Mouse (Mus musculus) forebrain, embryonic 13.5 days (tissue): ENCODE data around the gene Rps18. TPM values are rescaled to one million over a fixed set of nuclear protein-coding genes. Genes with fewer than 3 reads are reported as not detected.
"Not testable (repeated sequence)": the region's sequence is repeated elsewhere in the genome, so short reads cannot be mapped to it uniquely, and the experiment has no call there.

Experiments used
- ATAC-seq: fragments of 200-750 bp; cut with Nextera tagmentation; 2 replicates; pipeline ENCODE4 v1.8.0; 2017
- H3K27ac ChIP-seq: fragments of 300-500 bp; sonication (generic); 2 replicates; pipeline ENCODE4 v1.5.1; 2015; ENCODE audit warnings: inconsistent platforms, mild to moderate bottlenecking, moderate library complexity
- H3K27me3 ChIP-seq: fragments of 300-500 bp; sonication (generic); 2 replicates; pipeline ENCODE4 v1.6.1; 2015; ENCODE audit warnings: mild to moderate bottlenecking, inconsistent platforms
- H3K36me3 ChIP-seq: fragments of 300-500 bp; sonication (generic); 2 replicates; pipeline ENCODE4 v1.6.1; 2015; ENCODE audit warnings: mild to moderate bottlenecking, inconsistent platforms; ENCODE audit not compliant: poor library complexity, severe bottlenecking
- H3K4me1 ChIP-seq: fragments of 300-500 bp; sonication (generic); 2 replicates; pipeline ENCODE4 v1.6.1; 2015; ENCODE audit warnings: inconsistent platforms
- H3K4me2 ChIP-seq: fragments of 300-500 bp; sonication (generic); 2 replicates; pipeline ENCODE4 v1.6.1; 2015; ENCODE audit warnings: inconsistent platforms, mild to moderate bottlenecking, moderate library complexity
- H3K4me3 ChIP-seq: fragments of 300-500 bp; sonication (generic); 2 replicates; pipeline ENCODE4 v1.5.1; 2015; ENCODE audit warnings: mild to moderate bottlenecking, inconsistent platforms
- H3K9ac ChIP-seq: fragments of 300-500 bp; sonication (generic); 2 replicates; pipeline ENCODE4 v1.6.1; 2015; ENCODE audit warnings: mild to moderate bottlenecking, inconsistent platforms
- H3K9me3 ChIP-seq: fragments of 300-500 bp; sonication (generic); replicated peaks from 2 replicates; pipeline ENCODE4 v1.6.1; 2016; ENCODE audit warnings: inconsistent platforms
- WGBS: fragments of 180-500 bp; shearing (Covaris S2); methylation state at CpG from one replicate; pipeline ENCODE4 v1.1.7; 2015; 5-methylcytosine and 5-hydroxymethylcytosine counted together
- polyA plus RNA-seq: library from polyadenylated mRNA; unstranded; fragments of >200 nt; fragmentation: Nextera tagmentation; extraction: Ambion mirVana; gene quantifications from 2 replicates; pipeline ENCODE4 v1.2.1, GENCODE M21; 2015

The Rps18 gene
- polyA plus RNA-seq: 1,165 and 1,184 TPM in 2 replicates

- Histone ChIP-seq H3K4me1 (peaks cover 57% of the 10 kb centered on the region), H3K9me3 (no peaks in the 10 kb centered on the region), H3K4me2 (peak within 1 kb of the TSS; percentile 95), H3K36me3 (peaks cover 64% of the 10 kb centered on the region), H3K9ac (peak within 1 kb of the TSS; percentile 98), H3K27me3 (no peaks in the 10 kb centered on the region), H3K27ac (peak within 1 kb of the TSS; percentile 92), H3K4me3 (peak within 1 kb of the TSS; percentile 98)
- peak; percentile 93 for ATAC-seq
- 0% methylated on average over 50 of the region's 50 CpGs for WGBS
Measured at GRCm38 (mm10) chr17:33955555-33956214, at the start of gene Rps18, which contains the start of gene Vps52. Rps18 (minus strand) TSS chr17:33956001. Vps52 (plus strand) TSS chr17:33955812.

GRCm38 (mm10) chr17:34003426-34003825 is 47.6 kb upstream of the Rps18 start:
- Histone ChIP-seq H3K27me3 (peaks cover 39% of the 10 kb centered on the region), H3K9me3 (no peaks in the 10 kb centered on the region), H3K4me2 (no peak overlapping the region), H3K27ac (no peak overlapping the region), H3K4me3 (no peak overlapping the region), H3K36me3 (no peaks in the 10 kb centered on the region), H3K9ac (no peak overlapping the region), H3K4me1 (peaks cover 11% of the 10 kb centered on the region)
- WGBS: 5% methylated on average over 5 of the region's 5 CpGs
- ATAC-seq: no peak

- not testable (repeated sequence) for H3K4me3 ChIP-seq, H3K36me3 ChIP-seq, H3K4me2 ChIP-seq, H3K9ac ChIP-seq, ATAC-seq, H3K27ac ChIP-seq, H3K9me3 ChIP-seq
- 49% methylated on average over 2 of the region's 2 CpGs for WGBS
- Histone ChIP-seq H3K4me1 (peaks cover 11% of the 10 kb centered on the region), H3K27me3 (peaks cover 39% of the 10 kb centered on the region)
Measured at GRCm38 (mm10) chr17:34000796-34001195, 45.0 kb upstream of the Rps18 start.

- peak; percentile 43; the same call in 1 of the 2 replicates for ATAC-seq
- under 1% methylated on average over 29 of the region's 30 CpGs for WGBS
- peaks cover 39% of the 10 kb centered on the region for H3K27me3 ChIP-seq
Measured at GRCm38 (mm10) chr17:34000150-34000537, 44.3 kb upstream of the Rps18 start, which contains the start of gene H2-K1. H2-K1 (minus strand) TSS chr17:34000347.

GRCm38 (mm10) chr17:33999341-34000149 is 43.7 kb upstream of the Rps18 start:
- ATAC-seq: peak; percentile 16; the same call in 1 of the 2 replicates
- peaks cover 39% of the 10 kb centered on the region for H3K27me3 ChIP-seq
- 2% methylated on average over 87 of the region's 87 CpGs for WGBS

More at GRCm38 (mm10) chr17:34000150-34000537, 44.3 kb upstream of the Rps18 start, which contains the start of gene H2-K1:
- Histone ChIP-seq H3K4me1 (peaks cover 11% of the 10 kb centered on the region), H3K4me2 (peak within 1 kb of the TSS; percentile 96), H3K9ac (peak within 1 kb of the TSS; percentile 67), H3K9me3 (no peaks in the 10 kb centered on the region), H3K4me3 (peak within 1 kb of the TSS; percentile 53), H3K27ac (no peak within 1 kb of the TSS), H3K36me3 (no peaks in the 10 kb centered on the region)

GRCm38 (mm10) chr17:33998697-33999096 is 42.9 kb upstream of the Rps18 start:
- H3K27ac ChIP-seq, H3K4me3 ChIP-seq, ATAC-seq, H3K9me3 ChIP-seq, H3K36me3 ChIP-seq, H3K4me2 ChIP-seq, H3K9ac ChIP-seq: not testable (repeated sequence)
- 66% methylated on average over 5 of the region's 5 CpGs for WGBS
- peaks cover 11% of the 10 kb centered on the region for H3K4me1 ChIP-seq
- H3K27me3 ChIP-seq: peaks cover 39% of the 10 kb centered on the region

More at GRCm38 (mm10) chr17:33999341-34000149, 43.7 kb upstream of the Rps18 start:
- Histone ChIP-seq H3K4me3 (peak overlapping the region; percentile 53), H3K4me2 (peak overlapping the region; percentile 96), H3K9ac (peak overlapping the region; percentile 67), H3K27ac (no peak overlapping the region), H3K4me1 (peaks cover 11% of the 10 kb centered on the region), H3K9me3 (no peaks in the 10 kb centered on the region), H3K36me3 (no peaks in the 10 kb centered on the region)

- H3K36me3 ChIP-seq, H3K27ac ChIP-seq, H3K4me2 ChIP-seq, H3K4me3 ChIP-seq, ATAC-seq, H3K9ac ChIP-seq, H3K9me3 ChIP-seq: not testable (repeated sequence)
- Histone ChIP-seq H3K4me1 (peaks cover 11% of the 10 kb centered on the region), H3K27me3 (peaks cover 35% of the 10 kb centered on the region)
- 96% methylated on average over 2 of the region's 2 CpGs for WGBS
Measured at GRCm38 (mm10) chr17:33997025-33997424, 41.2 kb upstream of the Rps18 start.

GRCm38 (mm10) chr17:33995651-33996050 is 39.9 kb upstream of the Rps18 start:
- H3K4me3 ChIP-seq: no peak overlapping the region
- H3K36me3 ChIP-seq: no peaks in the 10 kb centered on the region
- no peak for ATAC-seq
- H3K4me2 ChIP-seq: no peak overlapping the region
- peaks cover 21% of the 10 kb centered on the region for H3K27me3 ChIP-seq
- H3K4me1 ChIP-seq: peaks cover 11% of the 10 kb centered on the region
- no peak overlapping the region for H3K9ac ChIP-seq
- 78% methylated on average over 3 of the region's 3 CpGs for WGBS
- H3K27ac ChIP-seq: no peak overlapping the region
- no peaks in the 10 kb centered on the region for H3K9me3 ChIP-seq

GRCm38 (mm10) chr17:33994959-33995358 is 39.2 kb upstream of the Rps18 start:
- Histone ChIP-seq H3K4me1 (peaks cover 6% of the 10 kb centered on the region), H3K27ac (no peak overlapping the region), H3K4me2 (no peak overlapping the region), H3K9ac (no peak overlapping the region), H3K4me3 (no peak overlapping the region), H3K9me3 (no peaks in the 10 kb centered on the region), H3K27me3 (peaks cover 14% of the 10 kb centered on the region), H3K36me3 (no peaks in the 10 kb centered on the region)
- 89% methylated on average over 8 of the region's 8 CpGs for whole genome bisulfite sequencing
- no peak for ATAC-seq

- 31% methylated on average over 10 of the region's 10 CpGs for WGBS
Measured at GRCm38 (mm10) chr17:33991788-33992664, 36.2 kb upstream of the Rps18 start.

GRCm38 (mm10) chr17:33982136-33982535 is 26.3 kb upstream of the Rps18 start:
- H3K9me3 ChIP-seq, H3K36me3 ChIP-seq, ATAC-seq: not testable (repeated sequence)
- Histone ChIP-seq H3K4me1 (peaks cover 24% of the 10 kb centered on the region), H3K27me3 (peaks cover 37% of the 10 kb centered on the region), H3K27ac (peak overlapping the region; percentile 94; the same call in 1 of the 2 replicates), H3K4me3 (peak overlapping the region; percentile 55), H3K4me2 (peak overlapping the region; percentile 65), H3K9ac (0 out of 2 replicates have a peak overlapping the region, but pooled peaks have one; percentile 75)
- WGBS: 7% methylated on average over 8 of the region's 8 CpGs

More at GRCm38 (mm10) chr17:33991788-33992664, 36.2 kb upstream of the Rps18 start:
- no peak overlapping the region for H3K9ac ChIP-seq
- H3K9me3 ChIP-seq: no peaks in the 10 kb centered on the region
- no peaks in the 10 kb centered on the region for H3K27me3 ChIP-seq
- no peak overlapping the region for H3K4me2 ChIP-seq
- H3K27ac ChIP-seq: no peak overlapping the region
- H3K4me1 ChIP-seq: no peaks in the 10 kb centered on the region
- ATAC-seq: 0 out of 2 replicates have a peak, but pooled peaks have one; percentile 41
- H3K36me3 ChIP-seq: no peaks in the 10 kb centered on the region
- no peak overlapping the region for H3K4me3 ChIP-seq
